Mouse (Mus musculus): ENCODE measurements around the gene Rexo5. TPM values are rescaled to one million over a fixed set of nuclear protein-coding genes. Genes with fewer than 3 reads are reported as not detected.

The Rexo5 gene
- total RNA-seq (2014; fragmentation: Nextera tagmentation) (64.3 and 76.8 TPM in 2 replicates), total RNA-seq (2017) (42.8 and 58.4 TPM in 2 replicates), polyA plus RNA-seq (2012) (2.5 and 3.5 TPM in 2 replicates)

GRCm38 (mm10) chr7:119793586-119794250 is at the start of gene Rexo5, which contains the start of gene Eri2:
Gene Rexo5, plus strand, starts transcription at chr7:119794006.
Gene Eri2, minus strand, starts transcription at chr7:119794058.
- H3K4me3 ChIP-seq (ENCODE audit: low read depth, low read length) = peak within 1 kb of the TSS; percentile 83
- H3K27me3 ChIP-seq (ENCODE audit: insufficient read depth, low read length) = no peaks in the 10 kb centered on the region
- H3K4me1 ChIP-seq (ENCODE audit: insufficient read depth, low read depth, low read length) = peaks cover 18% of the 10 kb centered on the region
- no peaks in the 10 kb centered on the region for H3K9me3 ChIP-seq (replicated peaks)
- TF ChIP-seq GATA2 (IDR thresholded peaks at IDR 0.05; ENCODE audit: borderline replicate concordance, low read depth, low read length) (no peak), POLR2AphosphoS5 (IDR thresholded peaks at IDR 0.05; ENCODE audit: insufficient replicate concordance, low read depth, low read length) (no peak), GATA1 (IDR thresholded peaks at IDR 0.05; ENCODE audit: borderline replicate concordance, low read length) (no peak), CTCF (IDR thresholded peaks at IDR 0.05; ENCODE audit: low read depth, low read length) (no peak), TAL1 (conservative IDR thresholded peaks at IDR 0.05; ENCODE audit: low read depth, low read length) (no peak)
- peak; percentile 93 for ATAC-seq (ENCODE audit: extremely low read depth, insufficient number of reproducible peaks, low FRiP score, poor library complexity, severe bottlenecking)
- H3K36me3 ChIP-seq (replicated peaks) = peaks cover 34% of the 10 kb centered on the region
- peak; percentile 81 for DNase-seq (ENCODE audit: low spot score)

- TF ChIP-seq POLR2AphosphoS5 (IDR thresholded peaks at IDR 0.05; ENCODE audit: insufficient replicate concordance, low read depth, low read length) (no peak), TAL1 (conservative IDR thresholded peaks at IDR 0.05; ENCODE audit: low read depth, low read length) (no peak), GATA2 (IDR thresholded peaks at IDR 0.05; ENCODE audit: borderline replicate concordance, low read depth, low read length) (no peak), CTCF (IDR thresholded peaks at IDR 0.05; ENCODE audit: low read depth, low read length) (no peak), GATA1 (IDR thresholded peaks at IDR 0.05; ENCODE audit: borderline replicate concordance, low read length) (no peak)
- ATAC-seq (ENCODE audit: extremely low read depth, insufficient number of reproducible peaks, low FRiP score, poor library complexity, severe bottlenecking) = no peak
- H3K9me3 ChIP-seq (replicated peaks) = no peaks in the 10 kb centered on the region
- DNase-seq (ENCODE audit: low spot score) = no peak
- H3K36me3 ChIP-seq (replicated peaks) = no peaks in the 10 kb centered on the region
- H3K4me3 ChIP-seq (ENCODE audit: low read depth, low read length) = no peak overlapping the region
- no peaks in the 10 kb centered on the region; the same call in none of the 2 replicates for H3K27me3 ChIP-seq (ENCODE audit: insufficient read depth, low read length)
- no peaks in the 10 kb centered on the region for H3K4me1 ChIP-seq (ENCODE audit: insufficient read depth, low read depth, low read length)
These were observed 49.5 kb upstream of the Rexo5 start for GRCm38 (mm10) chr7:119744321-119744720.

- H3K4me3 ChIP-seq (ENCODE audit: low read depth, low read length) = no peak overlapping the region
- no peaks in the 10 kb centered on the region for H3K9me3 ChIP-seq (replicated peaks)
- no peak for ATAC-seq (ENCODE audit: extremely low read depth, insufficient number of reproducible peaks, low FRiP score, poor library complexity, severe bottlenecking)
- H3K36me3 ChIP-seq (replicated peaks) = no peaks in the 10 kb centered on the region
- DNase-seq (ENCODE audit: low spot score) = no peak
- no peaks in the 10 kb centered on the region; the same call in none of the 2 replicates for H3K27me3 ChIP-seq (ENCODE audit: insufficient read depth, low read length)
- no peaks in the 10 kb centered on the region for H3K4me1 ChIP-seq (ENCODE audit: insufficient read depth, low read depth, low read length)
- TF ChIP-seq POLR2AphosphoS5 (IDR thresholded peaks at IDR 0.05; ENCODE audit: insufficient replicate concordance, low read depth, low read length) (no peak), TAL1 (conservative IDR thresholded peaks at IDR 0.05; ENCODE audit: low read depth, low read length) (no peak), GATA2 (IDR thresholded peaks at IDR 0.05; ENCODE audit: borderline replicate concordance, low read depth, low read length) (no peak), GATA1 (IDR thresholded peaks at IDR 0.05; ENCODE audit: borderline replicate concordance, low read length) (no peak), CTCF (IDR thresholded peaks at IDR 0.05; ENCODE audit: low read depth, low read length) (no peak)
These were observed 47.9 kb upstream of the Rexo5 start for GRCm38 (mm10) chr7:119745869-119746268.

- no peaks in the 10 kb centered on the region for H3K4me1 ChIP-seq (ENCODE audit: insufficient read depth, low read depth, low read length)
- ATAC-seq (ENCODE audit: extremely low read depth, insufficient number of reproducible peaks, low FRiP score, poor library complexity, severe bottlenecking) (no peak), DNase-seq (ENCODE audit: low spot score) (no peak)
- no peak overlapping the region for H3K4me3 ChIP-seq (ENCODE audit: low read depth, low read length)
- no peaks in the 10 kb centered on the region for H3K36me3 ChIP-seq (replicated peaks)
- no peaks in the 10 kb centered on the region for H3K9me3 ChIP-seq (replicated peaks)
- no peaks in the 10 kb centered on the region; the same call in 1 of the 2 replicates for H3K27me3 ChIP-seq (ENCODE audit: insufficient read depth, low read length)
- TF ChIP-seq GATA1 (IDR thresholded peaks at IDR 0.05; ENCODE audit: borderline replicate concordance, low read length) (no peak), CTCF (IDR thresholded peaks at IDR 0.05; ENCODE audit: low read depth, low read length) (no peak), POLR2AphosphoS5 (IDR thresholded peaks at IDR 0.05; ENCODE audit: insufficient replicate concordance, low read depth, low read length) (no peak), GATA2 (IDR thresholded peaks at IDR 0.05; ENCODE audit: borderline replicate concordance, low read depth, low read length) (no peak)
These were observed 45.0 kb upstream of the Rexo5 start for GRCm38 (mm10) chr7:119748761-119749160.

GRCm38 (mm10) chr7:119749942-119750341 is 43.9 kb upstream of the Rexo5 start:
- no peak for ATAC-seq (ENCODE audit: extremely low read depth, insufficient number of reproducible peaks, low FRiP score, poor library complexity, severe bottlenecking)

GRCm38 (mm10) chr7:119753696-119754095 is 40.1 kb upstream of the Rexo5 start:
- Histone ChIP-seq H3K27me3 (ENCODE audit: insufficient read depth, low read length) (peaks cover 3% of the 10 kb centered on the region; the same call in 1 of the 2 replicates), H3K4me1 (ENCODE audit: insufficient read depth, low read depth, low read length) (no peaks in the 10 kb centered on the region), H3K9me3 (replicated peaks) (no peaks in the 10 kb centered on the region), H3K36me3 (replicated peaks) (no peaks in the 10 kb centered on the region), H3K4me3 (ENCODE audit: low read depth, low read length) (no peak overlapping the region)
- no peak for DNase-seq (ENCODE audit: low spot score)
- TF ChIP-seq GATA1 (IDR thresholded peaks at IDR 0.05; ENCODE audit: borderline replicate concordance, low read length) (no peak), TAL1 (conservative IDR thresholded peaks at IDR 0.05; ENCODE audit: low read depth, low read length) (no peak), GATA2 (IDR thresholded peaks at IDR 0.05; ENCODE audit: borderline replicate concordance, low read depth, low read length) (no peak), POLR2AphosphoS5 (IDR thresholded peaks at IDR 0.05; ENCODE audit: insufficient replicate concordance, low read depth, low read length) (no peak), CTCF (IDR thresholded peaks at IDR 0.05; ENCODE audit: low read depth, low read length) (no peak)
- no peak for ATAC-seq (ENCODE audit: extremely low read depth, insufficient number of reproducible peaks, low FRiP score, poor library complexity, severe bottlenecking)

More at GRCm38 (mm10) chr7:119749942-119750341, 43.9 kb upstream of the Rexo5 start:
- no peaks in the 10 kb centered on the region for H3K9me3 ChIP-seq (replicated peaks)
- H3K4me3 ChIP-seq (ENCODE audit: low read depth, low read length) = no peak overlapping the region
- no peaks in the 10 kb centered on the region for H3K27me3 ChIP-seq (ENCODE audit: insufficient read depth, low read length)
- DNase-seq (ENCODE audit: low spot score) = no peak
- no peaks in the 10 kb centered on the region for H3K36me3 ChIP-seq (replicated peaks)
- H3K4me1 ChIP-seq (ENCODE audit: insufficient read depth, low read depth, low read length) = no peaks in the 10 kb centered on the region
- TF ChIP-seq GATA1 (IDR thresholded peaks at IDR 0.05; ENCODE audit: borderline replicate concordance, low read length) (no peak), POLR2AphosphoS5 (IDR thresholded peaks at IDR 0.05; ENCODE audit: insufficient replicate concordance, low read depth, low read length) (no peak), GATA2 (IDR thresholded peaks at IDR 0.05; ENCODE audit: borderline replicate concordance, low read depth, low read length) (no peak), CTCF (IDR thresholded peaks at IDR 0.05; ENCODE audit: low read depth, low read length) (no peak), TAL1 (conservative IDR thresholded peaks at IDR 0.05; ENCODE audit: low read depth, low read length) (no peak)
